Mouse (Mus musculus) limb, embryonic 14.5 days (tissue): ENCODE data around the gene Epb41l2. TPM values are rescaled to one million over a fixed set of nuclear protein-coding genes. Genes with fewer than 3 reads are reported as not detected.

Source experiments
- ATAC-seq: fragments of 200-750 bp; cut with Nextera tagmentation; 2 replicates; pipeline ENCODE4 v1.8.0; 2017; ENCODE audit warnings: low read depth, moderate number of reproducible peaks, moderate TSS enrichment; ENCODE audit not compliant: low FRiP score
- DNase-seq: peaks from one replicate; pipeline ENCODE4 v3.0.0-alpha.2; 2015; ENCODE audit warnings: low spot score
- H3K27ac ChIP-seq: fragments of 300-500 bp; sonication (generic); replicated peaks from 2 replicates; pipeline ENCODE4 v1.5.1; 2014; ENCODE audit warnings: low read depth, mild to moderate bottlenecking, low read length, moderate library complexity, mixed read lengths
- H3K27me3 ChIP-seq: fragments of 300-500 bp; sonication (generic); 2 replicates; pipeline ENCODE4 v1.6.1; 2014; ENCODE audit warnings: low read length, mixed read lengths; ENCODE audit not compliant: control insufficient read depth, insufficient read depth
- H3K36me3 ChIP-seq: fragments of 300-500 bp; sonication (generic); 2 replicates; pipeline ENCODE4 v1.6.1; 2014; ENCODE audit warnings: mild to moderate bottlenecking, low read length, moderate library complexity, mixed read lengths; ENCODE audit not compliant: control insufficient read depth, insufficient read depth
- H3K4me1 ChIP-seq: fragments of 300-500 bp; sonication (generic); 2 replicates; pipeline ENCODE4 v1.6.1; 2014; ENCODE audit warnings: antibody characterized with exemption, low read length, mixed read lengths; ENCODE audit not compliant: control insufficient read depth, insufficient read depth
- H3K4me2 ChIP-seq: fragments of 300-500 bp; sonication (generic); replicated peaks from 2 replicates; pipeline ENCODE4 v1.6.1; 2014; ENCODE audit warnings: low read depth, mild to moderate bottlenecking, low read length, moderate library complexity; ENCODE audit not compliant: severe bottlenecking
- H3K4me3 ChIP-seq: fragments of 300-500 bp; sonication (generic); replicated peaks from 2 replicates; pipeline ENCODE4 v1.5.1; 2014; ENCODE audit warnings: low read length
- H3K9ac ChIP-seq: fragments of 300-500 bp; sonication (generic); 2 replicates; pipeline ENCODE4 v1.6.1; 2014; ENCODE audit warnings: mild to moderate bottlenecking, low read depth, low read length, moderate library complexity; ENCODE audit not compliant: severe bottlenecking
- H3K9me3 ChIP-seq: fragments of 300-500 bp; sonication (generic); 2 replicates; pipeline ENCODE4 v1.6.1; 2016; ENCODE audit warnings: low read length; ENCODE audit not compliant: control insufficient read depth
- POLR2A ChIP-seq: fragments of 200-500 bp; IDR thresholded peaks from 2 replicates; pipeline ENCODE4 v1.8.0; 2012; ENCODE audit warnings: inconsistent platforms, mild to moderate bottlenecking, moderate library complexity, borderline replicate concordance; ENCODE audit not compliant: insufficient read depth, insufficient read length; ENCODE audit errors: extremely low read depth
- WGBS: fragments of 180-500 bp; shearing (Covaris S2); extraction: QIAGEN DNeasy Blood & Tissue Kit; methylation state at CpG from one replicate; pipeline ENCODE4 v1.1.7; 2014; 5-methylcytosine and 5-hydroxymethylcytosine counted together
- polyA plus RNA-seq, 2 experiments: library from polyadenylated mRNA; depleted of rRNA in 1 of 2; stranded (reverse) in 1 of 2; unstranded in 1 of 2; fragments of >200 nt; fragmentation: Nextera tagmentation in 1 of 2; extraction: Ambion mirVana in 1 of 2; gene quantifications; 2 replicates each; pipeline versions ENCODE4 v1.2.1 to v1.2.3; 2012 to 2014

The Epb41l2 gene
- polyA plus RNA-seq, 2 experiments: 78.1 to 143 TPM

GRCm38 (mm10) chr10:25449312-25450020, 89.9 kb downstream of the Epb41l2 start:
- H3K4me1 ChIP-seq: peaks cover 14% of the 10 kb centered on the region
- H3K27ac ChIP-seq: peak overlapping the region; percentile 48; the same call in 1 of the 2 replicates
- 0 out of 2 replicates have a peak overlapping the region, but pooled peaks have one; percentile 19 for H3K4me2 ChIP-seq
- no peak for ATAC-seq
- 44% methylated on average over 11 of the region's 11 CpGs for WGBS
- no peak for TF ChIP-seq POLR2A
- no peaks in the 10 kb centered on the region for H3K9me3 ChIP-seq
- H3K9ac ChIP-seq: no peak overlapping the region
- DNase-seq: no peak
- H3K27me3 ChIP-seq: no peaks in the 10 kb centered on the region
- no peak overlapping the region for H3K4me3 ChIP-seq
- H3K36me3 ChIP-seq: peaks cover 17% of the 10 kb centered on the region

DNA sequence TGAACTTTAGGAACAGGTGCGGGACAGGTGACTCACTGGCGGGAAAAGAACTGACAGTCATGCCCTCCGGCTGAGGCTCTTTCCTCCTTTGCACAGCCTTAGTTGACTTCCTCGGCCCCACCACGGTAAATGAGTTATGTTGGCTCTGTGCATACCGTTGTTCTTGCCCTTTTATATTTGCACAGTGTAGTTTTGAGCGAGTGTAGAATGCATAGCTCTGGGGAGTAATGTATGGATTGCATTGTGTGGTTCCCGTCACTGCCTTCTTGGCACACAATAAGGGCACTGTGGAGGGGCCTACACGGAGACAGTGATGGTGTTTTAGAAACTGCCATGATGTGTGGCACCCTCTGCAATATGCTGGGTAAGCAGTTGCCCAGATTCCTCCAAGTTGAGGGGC, 93.6 kb downstream of the Epb41l2 start:
- Histone ChIP-seq H3K4me2 (no peak overlapping the region), H3K9ac (no peak overlapping the region), H3K9me3 (no peaks in the 10 kb centered on the region), H3K36me3 (peaks cover 12% of the 10 kb centered on the region), H3K4me3 (no peak overlapping the region), H3K27me3 (no peaks in the 10 kb centered on the region), H3K4me1 (peaks cover 5% of the 10 kb centered on the region; the same call in 1 of the 2 replicates), H3K27ac (no peak overlapping the region)
- TF ChIP-seq POLR2A: no peak
- WGBS: 69% methylated on average over 9 of the region's 9 CpGs
- ATAC-seq (0 out of 2 replicates have a peak, but pooled peaks have one; percentile 55), DNase-seq (no peak)

GRCm38 (mm10) chr10:25453772-25454171, 94.2 kb downstream of the Epb41l2 start:
- DNase-seq (no peak), ATAC-seq (no peak)
- WGBS: 87% methylated on average over 10 of the region's 10 CpGs
- peaks cover 5% of the 10 kb centered on the region; the same call in 1 of the 2 replicates for H3K4me1 ChIP-seq
- no peak overlapping the region for H3K27ac ChIP-seq
- no peak overlapping the region for H3K9ac ChIP-seq
- H3K9me3 ChIP-seq: no peaks in the 10 kb centered on the region
- H3K36me3 ChIP-seq: peaks cover 12% of the 10 kb centered on the region
- H3K27me3 ChIP-seq: no peaks in the 10 kb centered on the region
- no peak for TF ChIP-seq POLR2A
- no peak overlapping the region for H3K4me3 ChIP-seq
- no peak overlapping the region for H3K4me2 ChIP-seq

DNA sequence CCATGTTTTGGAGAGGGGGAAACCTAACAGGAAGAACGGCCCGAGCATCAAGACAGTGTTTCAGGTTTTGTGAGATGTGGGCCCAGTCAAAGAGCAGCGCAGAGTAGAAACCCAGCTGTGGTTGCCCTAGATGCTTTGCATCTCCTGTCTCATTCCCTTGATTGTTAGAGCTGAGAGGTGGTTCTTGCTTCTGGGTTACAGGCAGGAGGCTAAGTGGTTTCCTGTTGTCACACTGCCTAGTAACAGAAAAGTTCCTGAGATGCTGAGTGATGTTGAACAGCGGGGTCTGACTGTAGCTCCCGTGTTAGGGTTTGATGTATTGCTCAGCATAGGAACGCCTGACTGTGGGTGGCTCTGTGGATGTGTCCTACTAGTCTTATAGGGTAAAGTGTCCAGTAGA, 97.5 kb downstream of the Epb41l2 start:
- no peaks in the 10 kb centered on the region; the same call in 1 of the 2 replicates for H3K4me1 ChIP-seq
- H3K9ac ChIP-seq: no peak overlapping the region
- H3K4me2 ChIP-seq: no peak overlapping the region
- TF ChIP-seq POLR2A: no peak
- DNase-seq: no peak
- no peak overlapping the region for H3K4me3 ChIP-seq
- no peak for ATAC-seq
- no peak overlapping the region for H3K27ac ChIP-seq
- H3K27me3 ChIP-seq: no peaks in the 10 kb centered on the region
- H3K36me3 ChIP-seq: peaks cover 12% of the 10 kb centered on the region
- WGBS: 80% methylated on average over 6 of the region's 6 CpGs
- no peaks in the 10 kb centered on the region for H3K9me3 ChIP-seq

DNA sequence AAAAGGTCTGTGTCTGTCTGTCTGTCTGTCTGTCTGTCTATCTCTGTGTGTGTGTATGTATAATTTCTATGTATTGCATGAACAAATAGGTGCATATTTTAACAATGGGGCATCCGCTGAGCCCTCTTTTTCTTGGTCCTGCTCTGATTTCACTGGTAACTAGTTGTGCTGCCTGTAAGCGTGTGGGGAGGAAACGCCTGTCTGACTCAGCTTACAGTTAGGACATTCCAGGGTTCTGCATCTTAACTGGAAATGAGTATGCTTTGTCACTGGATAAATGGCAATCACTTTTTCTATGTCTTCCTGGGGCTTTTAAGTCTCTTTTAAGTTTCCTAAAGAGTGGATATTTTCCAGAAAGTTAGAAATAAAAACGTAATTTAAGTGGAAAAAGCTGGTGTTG, 98.4 kb downstream of the Epb41l2 start:
- peaks cover 12% of the 10 kb centered on the region for H3K36me3 ChIP-seq
- 81% methylated on average over 4 of the region's 4 CpGs for WGBS
- ATAC-seq (no peak), DNase-seq (no peak)
- no peaks in the 10 kb centered on the region; the same call in 1 of the 2 replicates for H3K4me1 ChIP-seq
- H3K9ac ChIP-seq: no peak overlapping the region
- no peak overlapping the region for H3K4me3 ChIP-seq
- no peak overlapping the region for H3K27ac ChIP-seq
- H3K9me3 ChIP-seq: no peaks in the 10 kb centered on the region
- no peaks in the 10 kb centered on the region for H3K27me3 ChIP-seq
- TF ChIP-seq POLR2A: no peak
- H3K4me2 ChIP-seq: no peak overlapping the region
